Mouse (Mus musculus): ENCODE measurements around the gene Trim15.

The Trim15 gene

GRCm38 (mm10) chr17:36825525-36825924, 41.5 kb downstream of the Trim15 start:
- DNase-seq: no peak

- DNase-seq: peak; percentile 71
These were observed 43.0 kb downstream of the Trim15 start for GRCm38 (mm10) chr17:36824005-36824404.

- DNase-seq: no peak
These were observed 55.1 kb downstream of the Trim15 start, which contains the start of gene H2-M10.6 for GRCm38 (mm10) chr17:36811871-36812270. TSS of gene H2-M10.6 (plus strand) at chr17:36812171.
